Mouse (Mus musculus) adrenal gland, postnatal 4 days (tissue): ENCODE measurements around the gene Ugt1a7c. TPM values are rescaled to one million over a fixed set of nuclear protein-coding genes. Genes with fewer than 3 reads are reported as not detected.

Source experiments
- DNase-seq, 2 experiments: peaks; one replicate each; pipeline ENCODE4 v3.0.0; 2021 to 2022; ENCODE audit warnings: low spot score in 2 of 2, mixed read lengths in 2 of 2
- total RNA-seq, 2 experiments: library from RNA; stranded (reverse); gene quantifications; 2 replicates each; pipeline ENCODE4 v1.2.3; 2021

The Ugt1a7c gene
- total RNA-seq, 2 experiments from 2014 or later = 2.1 to 5.4 TPM

DNA sequence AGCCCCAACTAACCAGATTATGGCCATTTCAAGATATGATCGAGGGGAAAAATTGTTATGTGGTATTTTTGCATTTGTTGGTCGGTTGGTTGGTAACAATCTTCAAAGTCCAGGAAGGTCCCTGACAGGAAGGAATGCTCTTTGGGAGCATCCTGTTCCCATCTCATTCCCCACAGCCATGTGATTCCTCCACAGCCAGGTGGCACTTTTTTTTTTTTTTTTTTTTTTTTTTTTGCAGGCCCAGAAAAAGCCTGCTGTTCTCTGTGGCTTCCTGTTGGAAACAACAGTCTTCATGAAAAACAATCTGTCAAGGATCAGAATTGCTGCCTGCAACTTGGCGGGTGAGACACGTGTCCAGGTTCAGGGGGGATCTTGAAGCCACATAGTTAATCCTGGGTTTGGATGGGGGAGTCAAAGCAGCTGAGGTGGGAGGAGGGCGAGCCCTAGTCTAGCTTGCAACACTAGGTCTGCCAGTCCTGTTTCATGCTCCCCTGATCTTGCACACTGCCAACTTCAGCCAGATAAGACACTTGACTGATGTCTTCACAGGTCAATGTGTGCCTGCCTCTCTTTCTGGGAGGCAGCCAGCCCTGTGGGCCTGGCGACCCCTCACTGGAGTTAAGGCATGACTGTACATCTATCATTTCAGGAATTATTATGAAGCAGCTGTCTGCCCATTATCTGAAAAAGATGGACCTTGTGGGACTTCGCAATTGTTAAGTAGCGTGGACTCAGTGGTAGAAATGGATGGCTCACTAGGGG, 164.2 kb downstream of the Ugt1a7c start:
- DNase-seq = no peak

DNA sequence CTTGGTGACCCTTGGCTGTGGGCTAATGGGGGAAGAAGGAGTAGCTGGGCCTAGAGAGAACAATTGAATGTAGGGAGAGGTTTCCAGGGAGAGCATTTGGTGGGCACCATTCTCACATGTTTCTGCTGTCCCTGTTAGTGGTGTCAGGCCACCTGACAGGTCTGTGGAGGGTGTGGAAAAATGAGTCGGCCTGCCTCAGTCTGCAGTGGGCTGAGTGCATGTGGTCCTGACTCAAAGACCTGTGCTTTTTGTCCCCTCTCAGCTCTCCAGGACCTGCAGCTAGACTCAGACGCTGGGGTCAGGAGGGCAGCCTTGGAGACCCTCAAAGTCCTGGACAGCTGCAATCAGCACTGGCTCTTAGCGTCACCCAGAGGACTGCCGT, 164.8 kb downstream of the Ugt1a7c start:
- no peak for DNase-seq

DNA sequence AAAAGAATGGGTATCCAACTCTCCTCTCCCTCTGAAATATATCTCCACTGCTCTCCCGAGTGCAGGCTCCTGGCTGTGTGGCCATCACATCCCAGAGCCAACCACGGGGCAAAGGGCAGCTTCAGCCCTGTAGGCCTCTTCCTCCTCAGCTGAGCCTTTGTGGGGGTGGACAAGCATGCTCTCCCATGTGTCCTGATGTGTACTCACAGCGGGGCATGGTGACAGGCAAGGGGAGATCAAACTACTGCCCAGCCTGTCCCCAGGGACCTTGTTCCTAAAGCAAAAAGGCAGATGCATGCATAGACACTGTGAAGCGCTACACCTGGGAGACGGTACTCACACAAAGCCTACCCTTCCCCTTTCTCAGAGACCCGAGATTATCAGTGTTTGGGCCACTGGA, 165.3 kb downstream of the Ugt1a7c start:
- no peak for DNase-seq

DNA sequence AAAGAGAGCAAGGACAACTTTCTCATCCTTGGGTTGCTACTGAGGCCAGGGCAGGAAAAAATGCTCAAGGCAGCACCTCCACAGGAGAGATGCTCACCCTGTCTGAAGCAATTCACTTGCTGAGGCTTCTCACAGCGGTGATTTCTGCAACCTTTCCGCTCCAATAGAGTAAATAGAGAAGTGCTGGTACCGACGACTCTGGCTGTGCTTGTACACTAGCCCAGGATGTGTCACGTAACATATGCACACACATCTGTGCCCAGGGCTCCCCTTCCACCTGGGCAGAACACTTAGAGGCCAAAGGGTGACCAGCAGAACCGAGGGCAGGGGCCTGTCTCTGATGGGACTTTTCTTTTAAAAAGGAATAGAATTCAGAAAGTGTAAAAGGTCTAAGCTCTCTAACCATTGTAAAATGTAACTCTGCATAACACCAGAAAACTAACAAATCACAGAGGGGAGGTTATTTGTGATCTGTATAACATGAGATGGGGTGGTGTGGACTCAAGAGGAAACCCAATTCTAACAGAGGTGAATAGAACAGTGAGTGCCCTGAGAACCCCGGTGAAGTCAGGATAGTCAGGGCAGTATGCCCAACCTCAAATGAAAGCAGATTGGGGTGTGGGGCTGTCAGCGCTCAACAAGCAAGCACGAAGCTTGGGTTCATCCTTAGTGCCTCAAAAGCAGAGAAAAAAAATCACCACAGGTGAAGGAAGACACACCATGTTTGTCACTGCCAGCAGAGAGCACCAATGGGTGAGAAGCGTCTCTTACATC, 165.9 kb downstream of the Ugt1a7c start:
- no peak for DNase-seq

DNA sequence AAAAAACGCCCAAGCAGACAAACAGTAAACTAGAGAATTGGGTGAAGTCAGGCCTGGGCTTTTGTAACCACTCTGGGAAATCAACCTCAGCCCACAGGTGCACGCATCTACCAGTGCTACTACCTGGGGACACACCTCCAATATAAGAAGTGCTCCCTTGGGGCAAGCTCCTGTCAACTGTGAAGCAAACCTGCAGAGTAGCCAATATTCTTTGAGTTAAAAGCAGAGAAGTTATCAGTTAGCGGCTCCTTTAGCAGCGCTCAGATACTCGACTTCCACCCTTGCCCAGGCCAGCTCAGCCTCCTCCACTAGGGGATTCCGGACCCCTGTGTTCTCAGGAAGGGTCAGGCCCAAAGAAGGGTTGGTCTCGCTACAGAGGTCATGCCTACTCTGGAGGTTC, 166.8 kb downstream of the Ugt1a7c start:
- DNase-seq = no peak

DNA sequence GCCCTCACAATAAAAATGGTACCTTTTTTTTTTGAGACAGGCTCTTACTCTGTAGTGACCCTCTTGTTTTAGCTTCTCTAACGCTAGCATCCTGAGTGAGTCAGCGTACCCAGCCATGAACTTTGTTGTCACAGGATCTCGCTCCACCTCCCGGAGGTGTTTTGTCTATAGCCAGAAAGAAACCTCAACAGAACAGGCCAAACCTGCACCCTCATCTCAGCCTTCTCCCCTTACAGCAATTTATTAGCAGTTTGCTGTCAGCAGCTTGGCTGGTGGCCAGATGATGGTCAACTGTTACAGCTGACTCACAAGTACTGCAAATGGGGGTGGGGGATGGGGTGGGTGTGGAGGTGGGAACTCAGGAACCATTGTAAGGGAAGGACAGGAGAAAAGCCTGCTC, 167.4 kb downstream of the Ugt1a7c start:
- DNase-seq = no peak

DNA sequence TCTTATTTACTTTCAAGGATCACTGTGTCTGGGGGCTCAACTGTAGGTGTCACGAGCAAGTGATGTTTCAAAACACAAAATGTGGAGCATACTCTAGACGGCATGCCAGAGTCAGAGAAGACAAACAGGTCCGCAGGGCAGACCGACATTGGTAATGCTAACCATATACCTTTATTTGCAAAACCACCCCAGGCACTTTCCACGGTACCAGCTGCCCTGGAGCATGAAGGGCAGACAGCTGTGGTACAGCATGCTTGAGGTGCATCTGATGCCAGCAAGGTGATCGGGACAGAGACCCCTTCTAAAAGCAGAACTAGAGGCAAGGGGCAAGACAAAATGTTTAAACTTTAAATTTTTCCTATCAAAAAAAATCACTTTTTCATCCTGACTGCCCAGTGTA, 168.1 kb downstream of the Ugt1a7c start:
- DNase-seq = no peak

DNA sequence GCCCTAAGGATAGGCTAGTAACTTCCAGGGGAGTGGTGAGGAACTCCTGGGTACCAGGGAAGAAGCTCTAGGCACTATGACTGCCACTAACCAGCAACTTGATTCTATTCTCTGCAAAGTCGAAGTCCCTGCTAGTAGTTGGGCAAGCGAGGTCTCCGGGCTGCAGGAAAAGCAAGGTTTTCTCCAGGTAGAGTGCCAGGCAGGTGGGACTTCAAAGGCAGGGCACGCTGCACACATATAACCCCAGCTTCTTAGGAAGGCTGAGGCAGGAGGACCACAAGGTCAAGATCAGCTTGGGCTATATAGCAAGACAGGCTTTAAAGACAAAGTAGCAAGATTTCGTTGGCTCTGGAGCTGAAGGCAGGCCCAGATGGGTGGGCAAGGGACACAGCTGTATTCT, 168.9 kb downstream of the Ugt1a7c start:
- no peak for DNase-seq

DNA sequence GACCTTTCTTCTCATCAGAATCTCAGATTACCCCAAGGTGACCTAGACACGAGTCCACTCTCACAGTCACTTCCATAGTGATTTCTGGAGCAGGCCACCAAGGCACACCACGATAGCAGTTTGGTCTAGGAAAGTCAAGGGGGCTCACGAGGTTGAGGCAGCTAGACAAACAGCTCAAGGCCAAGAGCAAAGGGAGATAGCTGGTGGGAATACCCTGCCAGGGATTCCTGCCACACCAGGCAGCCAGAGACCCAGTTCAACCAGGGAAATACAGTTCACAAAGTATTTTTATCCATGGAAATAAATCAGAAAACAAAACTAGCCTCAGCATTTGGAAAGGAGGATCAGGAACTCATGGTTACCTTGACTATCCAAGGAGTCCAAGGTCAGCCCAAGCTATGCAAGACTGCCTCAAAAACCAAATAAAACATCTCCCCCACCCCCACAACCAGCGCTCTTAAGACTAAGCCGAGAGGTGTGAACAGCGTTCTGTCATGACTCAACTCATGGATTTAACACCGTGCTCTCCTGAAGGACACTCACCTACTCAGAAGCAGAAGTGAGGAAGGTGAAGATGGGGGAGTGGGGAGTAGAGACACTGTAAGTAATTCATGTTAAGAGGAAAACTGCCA, 169.5 kb downstream of the Ugt1a7c start:
- no peak for DNase-seq

DNA sequence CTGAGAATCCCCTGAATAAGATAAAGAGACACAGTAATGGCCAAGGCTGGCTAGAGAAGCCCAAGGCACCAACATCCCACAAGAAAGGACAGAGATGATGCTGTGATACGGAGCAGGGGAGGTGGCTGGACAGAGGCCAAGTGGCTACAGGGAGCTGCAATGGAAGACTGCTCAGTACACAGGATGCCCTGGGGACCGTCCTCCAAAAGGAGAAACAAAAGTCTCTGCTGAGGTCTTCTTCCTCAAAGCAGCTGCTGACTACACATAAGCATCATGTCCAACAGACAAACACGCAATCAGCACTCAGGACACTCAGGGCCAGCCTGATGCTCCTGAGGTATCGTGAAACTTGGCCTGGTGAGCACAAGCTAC, 170.0 kb downstream of the Ugt1a7c start:
- DNase-seq = no peak

DNA sequence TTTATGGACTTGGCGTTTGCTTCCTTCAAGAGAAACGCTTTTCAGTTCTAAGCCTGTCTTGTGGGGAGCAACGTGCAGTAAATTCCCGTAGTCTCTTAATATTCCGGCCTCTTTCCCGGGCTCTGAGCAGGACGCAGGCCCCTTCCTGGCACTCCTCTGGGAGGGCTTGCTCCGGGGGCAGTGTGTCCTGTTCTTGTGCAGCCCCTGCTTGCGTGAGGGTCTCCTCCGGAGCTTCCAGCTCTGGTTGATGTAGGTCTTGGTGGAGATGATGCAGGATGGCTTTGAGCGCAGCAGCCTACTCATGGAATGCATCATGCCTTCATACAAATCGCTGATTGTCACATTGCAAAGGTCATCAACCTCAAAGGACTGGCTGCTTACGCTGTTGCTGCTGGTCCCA, 171.3 kb downstream of the Ugt1a7c start:
- no peak for DNase-seq

DNA sequence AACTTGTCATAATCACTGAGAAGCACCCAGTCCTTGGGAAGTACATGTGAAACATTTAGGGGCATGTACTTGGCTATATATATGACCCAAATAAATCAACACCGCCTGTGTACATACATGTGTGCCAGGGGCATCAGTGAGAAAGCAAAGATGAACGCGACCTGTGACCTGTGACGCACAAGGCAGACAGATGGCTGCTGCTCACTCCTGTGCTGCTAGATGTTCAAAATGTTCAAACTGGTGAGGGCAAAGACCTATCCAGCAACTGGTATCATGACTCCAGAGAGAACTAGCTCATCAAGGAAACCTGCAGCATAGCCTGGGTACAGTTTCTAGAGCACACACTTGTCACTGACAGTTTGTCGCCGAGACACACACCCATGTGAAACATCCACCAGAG, 172.6 kb downstream of the Ugt1a7c start:
- DNase-seq = no peak

DNA sequence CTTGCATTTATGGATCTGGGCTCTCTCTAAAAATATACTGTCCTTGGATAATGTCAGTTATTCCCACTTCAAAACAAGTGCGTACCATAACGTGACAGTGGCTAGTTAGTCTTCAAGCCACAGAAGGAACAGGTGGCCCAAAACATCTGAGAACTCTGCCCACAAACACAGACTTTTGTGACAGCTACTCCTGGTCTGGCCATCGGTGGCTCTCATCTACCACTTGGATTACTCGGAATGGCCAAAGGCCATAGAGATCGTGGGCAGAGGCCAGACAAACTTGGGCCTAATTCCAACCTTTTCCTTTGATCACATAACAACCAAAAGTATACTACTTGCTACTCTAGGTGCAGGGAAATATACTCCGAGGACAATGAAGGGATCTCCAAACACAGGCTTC, 173.2 kb downstream of the Ugt1a7c start:
- no peak for DNase-seq

Other genes starting within 250 kb of the Ugt1a7c start
- gene Dgkd, start 241.8 kb upstream of the Ugt1a7c start, total RNA-seq = 10 to 100 TPM; 63.1 to 64.2 TPM
- gene Usp40, start 86.5 kb upstream of the Ugt1a7c start, total RNA-seq = 10 to 100 TPM; 35.7 to 39.6 TPM
- 1 to 10 TPM; 2.8 to 3.2 TPM for gene Ugt1a10, start 39.7 kb upstream of the Ugt1a7c start, total RNA-seq
- 1 to 10 TPM in 1 of 2 experiments, under 1 TPM in 1; 0.22 to 2.3 TPM for gene Ugt1a9, start 24.3 kb upstream of the Ugt1a7c start, total RNA-seq
- gene Ugt1a8, start 7.2 kb upstream of the Ugt1a7c start, total RNA-seq = not detected
- 1 to 10 TPM; 1.7 to 8.0 TPM for gene Ugt1a6b, start 8.2 kb downstream of the Ugt1a7c start, total RNA-seq
- 1 to 10 TPM; 5.2 to 6.3 TPM for gene Ugt1a6a, start 39.7 kb downstream of the Ugt1a7c start, total RNA-seq
- gene Ugt1a5, start 71.0 kb downstream of the Ugt1a7c start, total RNA-seq = under 1 TPM; 0.64 to 0.68 TPM
- gene Ugt1a2, start 105.5 kb downstream of the Ugt1a7c start, total RNA-seq = 10 to 100 TPM in 1 of 2 experiments, 1 to 10 TPM in 1; 1.0 to 31.4 TPM
- 1 to 10 TPM; 3.3 to 4.2 TPM for gene Dnajb3, start 110.7 kb downstream of the Ugt1a7c start, total RNA-seq
- 10 to 100 TPM in 1 of 2 experiments, 1 to 10 TPM in 1; 1.5 to 43.6 TPM for gene Ugt1a1, start 116.9 kb downstream of the Ugt1a7c start, total RNA-seq
- gene Mroh2a, start 131.9 kb downstream of the Ugt1a7c start, total RNA-seq = under 1 TPM; 0.20 to 0.42 TPM
- gene Hjurp, start 182.6 kb downstream of the Ugt1a7c start, total RNA-seq = 100 to 1,000 TPM; 124 to 130 TPM
- gene Trpm8, start 182.6 kb downstream of the Ugt1a7c start, total RNA-seq = under 1 TPM in 1 of 2 experiments, not detected in 1; 0.06 TPM